Comparison of ENCODE assay signal across 8 mouse cellular contexts in the genomic region with DNA sequence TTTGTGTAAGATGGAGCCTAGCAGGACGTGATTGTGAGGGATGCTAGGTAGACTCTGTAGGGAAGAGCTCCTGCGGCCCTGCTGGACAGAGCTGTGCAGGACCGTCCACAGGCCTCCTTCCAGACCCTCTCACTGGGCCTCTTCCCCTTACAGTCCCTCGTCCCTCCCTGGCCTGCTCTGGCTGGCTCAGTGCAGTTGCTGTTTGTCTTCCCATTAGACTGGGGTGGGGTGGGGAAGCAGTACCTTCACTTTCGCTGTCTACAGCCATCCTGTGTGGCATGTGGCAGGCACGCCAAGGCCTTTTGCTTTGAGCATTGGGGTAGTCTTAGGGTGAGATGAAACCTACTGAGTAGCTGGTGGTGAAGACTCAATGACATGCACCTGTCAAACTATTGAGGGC. TPM values are rescaled to one million over a fixed set of nuclear protein-coding genes. Genes with fewer than 3 reads are reported as not detected.
DNase-seq lines count a peak whose midpoint lies in the region.

No protein-coding gene starts in this region.

- intact Hi-C loops in gastrocnemius, postnatal 14 days (cut with DNase I; ENCODE audit: low total_unique reads), result no loop called here

- peak; percentile 21 for DNase-seq in gastrocnemius, postnatal 14 days
- no peak for DNase-seq in gastrocnemius, postnatal 10 days
- DNase-seq in spleen, adult 18-20 months, result peak; percentile 38 to 54
- DNase-seq in spleen, postnatal 14 days (ENCODE audit: low spot score in 2 of 2), result no peak
- DNase-seq in monocyte, adult 2 months (ENCODE audit: low read depth in 1 of 2, low spot score in 2 of 2), result peak; percentile 18 to 30
- no peak for DNase-seq in right cerebral cortex, postnatal 10 days (ENCODE audit: low spot score in 2 of 2)
- no peak for DNase-seq in cerebellum, postnatal 14 days
- no peak for DNase-seq in adrenal gland, postnatal 25 days

RNA-seq across cellular contexts. Expression of a gene that starts 15.7 kb away (rescaled TPM):
- total RNA-seq in gastrocnemius, postnatal 14 days (2021), result 10 to 100 TPM; 20.8 to 21.6 TPM
- total RNA-seq in gastrocnemius, postnatal 10 days (2021), result 10 to 100 TPM; 25.9 to 28.1 TPM
- 31.5 and 38.4 TPM in 2 replicates for total RNA-seq in adrenal gland, postnatal 25 days (2021)

RNA-seq across cellular contexts. Expression of a gene that starts 41.6 kb away (rescaled TPM):
- 1 to 10 TPM in 1 of 2 experiments, under 1 TPM in 1; 0.94 to 1.2 TPM for total RNA-seq in gastrocnemius, postnatal 14 days (2021)
- total RNA-seq in gastrocnemius, postnatal 10 days (2021), result 1 to 10 TPM; 1.6 to 2.5 TPM
- total RNA-seq in adrenal gland, postnatal 25 days (2021), result 0.48 and 1.3 TPM in 2 replicates

RNA-seq across cellular contexts. Expression of a gene that starts 43.5 kb away (rescaled TPM):
- under 1 TPM; 0.18 to 0.82 TPM for total RNA-seq in gastrocnemius, postnatal 14 days (2021)
- total RNA-seq in gastrocnemius, postnatal 10 days (2021), result under 1 TPM; 0.45 to 0.65 TPM
- total RNA-seq in adrenal gland, postnatal 25 days (2021), result 2.2 and 2.5 TPM in 2 replicates

Comparison
In these comparisons a context has a peak if more than half of its experiments do, and no peak if none do; other contexts are left out.
1. DNase-seq: peak in gastrocnemius, postnatal 14 days (single experiment), spleen, adult 18-20 months (2 of 2) and monocyte, adult 2 months (2 of 2); none in gastrocnemius, postnatal 10 days (single experiment), spleen, postnatal 14 days (0 of 2), right cerebral cortex, postnatal 10 days (0 of 2), cerebellum, postnatal 14 days (0 of 2) and adrenal gland, postnatal 25 days (single experiment).